Mouse (Mus musculus): ENCODE results near the gene Cap2.

DNA sequence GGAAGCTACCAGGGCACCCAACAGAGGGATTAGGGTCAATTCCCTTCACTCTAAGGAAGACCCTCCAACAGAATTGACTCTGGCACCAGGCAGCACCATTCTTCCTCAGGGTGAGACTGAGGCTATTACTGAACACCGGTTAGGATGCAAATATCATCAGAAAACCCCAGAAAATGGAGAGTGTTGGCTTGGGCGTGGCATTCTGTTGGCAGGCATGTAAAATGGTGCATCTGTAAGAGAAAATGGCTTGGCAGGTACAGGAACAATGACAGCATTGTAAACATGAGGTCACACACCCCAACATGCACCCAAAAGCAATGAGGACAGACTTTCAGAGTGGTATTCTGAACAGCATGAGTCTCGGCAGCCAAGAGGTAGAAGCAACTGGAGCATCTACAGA lies 30.0 kb downstream of the Cap2 start:
- no peak for TF ChIP-seq CTCF (conservative IDR thresholded peaks at IDR 0.05; ENCODE audit: low read length)
- no peak for TF ChIP-seq POU5F1 (IDR thresholded peaks at IDR 0.05; ENCODE audit: borderline replicate concordance, low read length)

Measured in E14TG2a.4 (cell line).